Mouse (Mus musculus): Measurements from ENCODE around the gene Acyp2.

The Acyp2 gene

GRCm38 (mm10) chr11:30580008-30580407 lies 69.4 kb downstream of the Acyp2 start:
- peak; percentile 34 to 49 for DNase-seq (ENCODE audit: low spot score in 2 of 2)

DNA sequence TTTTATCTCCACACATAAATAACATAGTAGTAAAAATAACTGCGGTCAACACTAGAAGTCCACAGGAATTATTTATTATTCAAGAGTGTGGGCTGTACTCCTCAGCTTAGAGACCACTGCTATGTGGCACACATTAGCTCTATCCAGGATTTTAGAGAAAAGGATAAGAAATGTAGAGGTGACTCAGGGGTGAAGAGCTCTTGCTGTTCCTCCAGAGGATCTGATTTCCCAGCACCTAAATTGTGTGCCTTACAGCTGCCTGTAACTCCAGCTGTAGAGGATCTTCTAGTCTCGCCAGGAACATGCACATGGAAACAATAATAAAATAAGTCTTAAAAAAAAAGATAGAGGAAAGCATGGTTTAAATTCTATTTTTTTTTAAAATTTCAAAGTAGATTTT lies 70.5 kb downstream of the Acyp2 start:
- peak in 1 of 2 experiments; percentile 20 for DNase-seq (ENCODE audit: low spot score in 2 of 2)

GRCm38 (mm10) chr11:30572790-30573395 lies 76.5 kb downstream of the Acyp2 start:
- DNase-seq (ENCODE audit: low spot score in 2 of 2) = no peak

- DNase-seq (ENCODE audit: low spot score in 2 of 2) = no peak
Observed at GRCm38 (mm10) chr11:30570568-30570967, 78.8 kb downstream of the Acyp2 start.

DNA sequence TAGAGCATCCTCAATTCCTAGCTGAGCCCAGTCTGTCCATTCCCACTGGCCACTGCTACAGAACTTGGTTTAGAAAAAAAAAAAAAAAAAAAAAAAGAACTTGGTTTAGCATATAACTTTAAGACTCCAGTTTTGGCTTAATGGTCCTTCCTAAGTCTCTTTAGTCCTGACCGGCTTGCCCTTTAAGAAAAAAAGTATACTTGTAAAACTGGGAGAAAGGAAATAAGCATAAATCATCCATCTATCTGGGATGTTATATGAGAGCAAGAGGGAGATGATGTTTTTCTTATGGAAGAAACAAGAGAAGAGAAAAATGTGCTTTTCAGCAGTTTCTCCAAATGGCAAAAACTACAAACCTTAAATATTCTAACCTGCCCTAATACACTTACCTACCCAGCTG lies 89.2 kb downstream of the Acyp2 start:
- no peak for DNase-seq (ENCODE audit: low spot score in 2 of 2)

DNA sequence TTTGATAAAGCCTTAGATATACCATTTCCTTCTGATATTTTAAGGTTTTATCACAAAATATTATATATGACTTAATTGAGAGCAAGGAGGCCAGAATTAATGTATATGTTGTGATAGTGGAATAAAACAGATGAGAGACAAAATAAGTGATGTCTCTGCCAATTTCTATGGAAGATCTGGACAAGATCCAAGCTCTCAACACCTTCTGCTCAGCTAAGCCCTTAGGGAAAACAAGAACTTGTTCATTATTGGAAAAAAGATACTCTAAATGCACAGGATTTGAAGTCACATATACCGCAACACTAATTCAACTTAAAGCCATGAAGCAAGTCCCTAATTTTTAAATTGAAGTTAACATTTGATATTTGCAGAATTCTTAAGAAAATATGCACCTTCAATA lies 96.0 kb downstream of the Acyp2 start:
- DNase-seq (ENCODE audit: low spot score in 2 of 2) = no peak

DNA sequence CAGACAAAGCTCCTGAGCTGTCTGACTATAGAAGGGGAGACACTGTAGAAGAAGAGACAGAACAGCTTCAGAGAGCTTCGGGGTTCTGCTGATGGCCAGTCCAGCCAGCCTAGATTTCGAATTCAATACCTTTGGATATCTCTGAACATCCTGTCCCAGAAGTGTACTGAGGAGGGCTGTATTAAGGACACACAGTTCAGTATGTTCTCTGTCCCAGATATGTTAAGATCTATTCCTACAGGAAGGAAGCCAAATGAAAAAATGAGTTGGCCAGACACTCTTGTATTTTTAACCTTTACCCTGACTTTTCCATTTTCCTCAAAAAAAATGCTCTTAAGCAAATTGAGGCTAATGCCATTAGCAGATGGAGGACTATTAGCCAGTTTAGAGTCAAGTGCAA lies 132.3 kb downstream of the Acyp2 start:
- DNase-seq (ENCODE audit: low spot score in 2 of 2) = peak; percentile 58 to 74

DNA sequence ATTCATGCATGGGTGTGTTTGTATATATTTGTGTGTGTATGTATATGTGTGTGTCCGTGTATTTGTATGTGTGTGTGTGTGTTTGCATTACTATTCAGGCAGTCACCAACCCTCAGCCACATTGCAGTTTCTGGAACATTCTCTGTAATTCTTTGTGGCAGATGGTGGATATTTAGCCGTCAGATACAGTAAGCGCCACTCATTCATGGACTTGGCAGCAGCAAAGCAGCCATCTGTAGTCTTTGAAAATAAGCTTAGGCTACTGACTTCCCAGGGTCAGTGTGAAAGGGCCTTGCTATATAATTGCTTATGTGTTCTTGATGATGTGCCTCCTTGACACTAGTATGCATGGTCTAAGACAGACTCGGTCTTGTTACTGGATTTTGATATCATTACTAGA lies 141.2 kb downstream of the Acyp2 start:
- no peak for DNase-seq (ENCODE audit: low spot score in 2 of 2)

DNA sequence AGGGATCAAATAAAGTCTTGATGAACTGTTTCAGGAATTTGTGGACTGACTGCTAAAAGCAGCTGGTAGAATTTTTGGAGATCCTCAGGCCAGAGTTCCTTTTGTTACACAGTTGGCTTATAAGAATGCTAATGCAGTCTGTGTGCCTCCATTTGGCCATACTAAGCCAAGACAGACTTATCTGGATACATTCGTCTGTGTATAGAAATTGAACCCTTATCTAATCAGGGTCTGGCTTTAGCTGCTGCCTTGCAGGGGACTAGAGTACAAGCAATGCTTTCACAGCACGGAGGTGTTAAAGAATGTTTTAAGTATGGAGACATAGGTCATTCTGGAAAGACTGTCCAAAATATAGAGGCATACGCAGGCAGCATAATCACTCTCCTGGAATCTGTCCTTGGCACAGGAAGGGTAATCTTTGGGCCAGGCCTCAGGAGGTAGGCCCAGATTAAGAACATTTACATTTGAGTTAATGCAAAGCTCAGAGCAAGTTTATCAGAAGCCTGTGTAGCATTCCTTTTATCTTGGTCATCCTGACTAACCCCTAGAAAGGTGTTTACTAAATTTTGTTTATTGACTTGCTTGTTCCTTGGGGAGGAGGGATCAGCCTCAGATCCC lies 150.5 kb downstream of the Acyp2 start:
- DNase-seq (ENCODE audit: low spot score in 2 of 2) = no peak

DNA sequence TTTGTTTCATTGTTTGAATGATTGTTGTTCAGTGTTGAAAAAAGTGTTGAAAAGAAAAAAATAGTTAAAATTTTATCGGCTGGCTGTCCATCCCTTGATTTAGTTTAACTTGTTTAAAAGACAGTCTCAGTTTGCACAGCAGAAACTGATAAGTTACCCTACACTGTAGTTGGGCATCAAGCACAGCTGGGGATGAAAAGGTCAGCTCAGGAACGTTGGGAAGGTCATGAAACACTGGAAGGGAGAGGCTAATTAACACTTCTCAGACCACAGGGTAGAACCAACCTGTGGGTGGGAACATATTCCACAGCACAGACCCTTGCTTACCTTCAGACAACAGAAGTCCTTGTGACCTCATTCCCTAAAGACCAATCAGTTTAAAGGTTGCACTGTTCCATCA lies 152.2 kb downstream of the Acyp2 start:
- no peak for DNase-seq (ENCODE audit: low spot score in 2 of 2)

- no peak for DNase-seq (ENCODE audit: low spot score in 2 of 2)
Observed at GRCm38 (mm10) chr11:30491515-30492260, 157.7 kb downstream of the Acyp2 start.

DNA sequence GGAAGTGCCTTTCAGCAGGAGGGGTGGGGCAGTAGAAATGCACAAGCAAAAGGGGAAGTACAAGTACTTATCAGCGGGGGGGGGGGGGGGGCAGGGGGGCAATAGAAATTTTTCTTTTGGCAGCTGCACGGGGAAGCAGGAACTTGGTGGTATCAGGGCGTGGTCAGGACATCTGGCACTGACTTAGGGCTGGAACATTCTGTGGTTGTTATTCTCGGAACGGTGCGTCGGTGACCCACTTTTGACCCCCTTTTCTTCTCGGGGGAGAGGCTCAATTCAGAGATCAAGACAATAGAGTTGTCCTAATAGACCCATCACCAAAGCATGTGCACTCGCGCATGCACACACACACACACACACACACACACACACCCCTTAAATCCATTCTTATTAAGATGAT lies 161.2 kb downstream of the Acyp2 start:
- no peak for DNase-seq (ENCODE audit: low spot score in 2 of 2)

DNA sequence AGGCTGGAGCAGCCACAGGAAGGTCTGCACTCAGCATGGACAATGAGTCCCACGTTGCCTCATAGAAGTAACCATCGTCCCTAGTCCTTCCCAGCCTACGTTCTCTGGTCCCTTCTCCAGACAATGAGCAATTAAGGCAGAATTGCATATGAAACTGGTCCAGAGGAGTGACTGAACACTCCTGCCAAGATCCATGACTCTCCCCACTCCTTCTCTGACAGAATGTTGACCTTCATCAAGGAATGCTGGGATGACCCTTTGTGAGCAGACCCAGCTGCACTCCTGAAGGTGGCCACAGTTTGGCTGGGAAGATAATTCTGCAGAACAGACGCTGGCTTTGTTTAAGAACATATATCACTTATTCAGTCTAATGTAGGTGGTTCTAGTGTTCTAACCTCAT lies 166.1 kb downstream of the Acyp2 start:
- DNase-seq (ENCODE audit: low spot score in 2 of 2) = peak in 1 of 2 experiments; percentile 21

- peak; percentile 89 to 91 for DNase-seq (ENCODE audit: low spot score in 2 of 2)
Observed at GRCm38 (mm10) chr11:30471751-30472593, 177.4 kb downstream of the Acyp2 start, which contains the start of gene 4930505A04Rik. 4930505A04Rik (minus strand) TSS chr11:30471827.

DNA sequence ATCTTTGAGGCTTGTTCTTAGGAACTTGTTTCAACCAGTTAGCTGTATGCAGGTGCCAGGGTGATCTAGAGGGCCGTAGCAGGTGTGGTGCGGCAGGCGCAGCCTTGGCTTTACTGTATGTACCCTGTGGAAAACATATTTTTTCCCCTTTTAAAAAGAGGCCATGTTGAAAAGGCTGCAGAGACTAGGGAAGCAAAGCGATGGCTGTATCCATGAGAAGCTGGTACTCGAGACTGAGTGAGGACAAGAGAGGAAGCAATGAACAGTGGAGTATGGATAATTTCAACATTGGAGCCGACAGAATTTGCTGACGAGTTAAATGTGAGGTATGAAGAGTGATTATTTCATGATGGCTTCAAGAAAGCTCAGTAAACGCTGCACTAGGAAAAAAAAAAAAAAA lies 178.2 kb downstream of the Acyp2 start:
- DNase-seq (ENCODE audit: low spot score in 2 of 2) = no peak

All from heart, adult 9 months (tissue).